Mouse (Mus musculus) G1E (cell line): ENCODE data around the gene Dpy19l3. TPM values are rescaled to one million over a fixed set of nuclear protein-coding genes. Genes with fewer than 3 reads are reported as not detected.

Experiments used
- ATAC-seq: 2 replicates; pipeline ENCODE4 v1.8.0; 2016; ENCODE audit warnings: mild to moderate bottlenecking; ENCODE audit not compliant: insufficient number of reproducible peaks, poor library complexity, low FRiP score, severe bottlenecking; ENCODE audit errors: extremely low read depth
- DNase-seq: peaks from one replicate; pipeline ENCODE4 v3.0.0; 2012; ENCODE audit warnings: low spot score
- H3K27me3 ChIP-seq: 2 replicates; pipeline ENCODE4 v1.6.1; 2012; ENCODE audit warnings: mild to moderate bottlenecking, low read length, inconsistent platforms; ENCODE audit not compliant: insufficient read depth
- H3K36me3 ChIP-seq: replicated peaks from 2 replicates; pipeline ENCODE3; 2012; ENCODE audit warnings: mild to moderate bottlenecking, inconsistent platforms
- H3K4me1 ChIP-seq: 2 replicates; pipeline ENCODE4 v1.6.1; 2012; ENCODE audit warnings: low read depth, low read length, inconsistent platforms, mixed read lengths; ENCODE audit not compliant: insufficient read depth
- H3K4me3 ChIP-seq: 2 replicates; pipeline ENCODE4 v1.5.1; 2012; ENCODE audit warnings: low read depth, mild to moderate bottlenecking, inconsistent platforms, low read length, moderate library complexity, mixed read lengths
- H3K9me3 ChIP-seq: replicated peaks from 2 replicates; pipeline ENCODE4 v1.6.1; 2012; ENCODE audit warnings: inconsistent platforms
- CTCF ChIP-seq: IDR thresholded peaks from 2 replicates; pipeline ENCODE4 v1.5.1; 2012; ENCODE audit warnings: low read depth, low read length, inconsistent platforms, mixed read lengths
- GATA1 ChIP-seq: IDR thresholded peaks from 2 replicates; pipeline ENCODE4 v1.6.1; 2012; ENCODE audit warnings: borderline replicate concordance, low read length, inconsistent platforms, mixed read lengths
- GATA2 ChIP-seq: IDR thresholded peaks from 2 replicates; pipeline ENCODE4 v1.6.1; 2012; ENCODE audit warnings: low read depth, low read length, inconsistent platforms, borderline replicate concordance
- POLR2AphosphoS5 ChIP-seq: IDR thresholded peaks from 2 replicates; pipeline ENCODE4 v1.6.1; 2012; ENCODE audit warnings: low read depth, low read length, inconsistent platforms; ENCODE audit not compliant: insufficient replicate concordance
- TAL1 ChIP-seq: conservative IDR thresholded peaks from 2 replicates; pipeline ENCODE4 v1.6.1; 2012; ENCODE audit warnings: low read depth, low read length, inconsistent platforms, mixed read lengths
- polyA plus RNA-seq: library from polyadenylated mRNA; stranded (reverse); fragments of >175 nt; gene quantifications from 2 replicates; pipeline ENCODE4 v1.2.3, GENCODE M21; 2012
- total RNA-seq, 2 experiments: library from RNA; stranded (forward) in 1 of 2; stranded (reverse) in 1 of 2; fragments of 200-1000 nt in 1 of 2; fragments of >200 nt in 1 of 2; fragmentation: Nextera tagmentation in 1 of 2; gene quantifications; 2 replicates each; pipeline ENCODE4 v1.2.3; 2014 to 2017

Gene Dpy19l3
- total and polyA plus RNA-seq, 3 experiments = 9.8 to 25.1 (median 21.2) TPM

DNA sequence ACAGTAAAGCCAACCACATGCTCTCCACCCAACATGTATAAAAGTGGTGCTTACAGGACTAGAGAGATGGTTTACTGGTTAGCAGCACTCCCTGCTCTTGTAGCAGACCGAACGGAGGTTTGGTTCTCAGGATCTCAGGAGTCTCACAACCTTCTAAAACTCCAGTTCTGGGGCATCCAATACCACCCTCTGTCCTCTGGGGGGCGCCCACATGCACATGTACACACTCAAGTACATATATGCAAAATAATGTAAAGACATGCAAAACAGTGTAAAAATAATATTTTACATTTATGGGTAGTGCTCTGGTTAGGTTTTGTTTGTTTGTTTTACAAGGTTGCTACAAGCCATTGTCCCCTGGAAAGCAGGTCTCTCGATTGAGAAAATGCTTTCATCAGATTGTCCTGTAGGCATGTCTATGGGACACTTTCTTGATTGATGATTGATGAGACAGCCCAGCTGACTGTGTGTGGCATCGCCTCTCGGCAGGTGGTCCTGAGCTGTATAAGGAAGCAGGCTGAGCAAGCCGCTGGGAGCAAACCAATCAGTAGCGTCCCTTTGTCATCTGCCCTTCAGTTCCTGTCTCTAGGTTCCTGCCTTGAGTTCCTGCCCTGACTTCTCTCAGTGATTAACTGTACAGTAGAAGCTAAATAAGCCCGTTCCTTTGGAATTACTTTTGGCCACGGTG lies 102.5 kb downstream of the Dpy19l3 start:
- Histone ChIP-seq H3K9me3 (peaks cover 2% of the 10 kb centered on the region; the same call in 1 of the 2 replicates), H3K4me1 (peaks cover 22% of the 10 kb centered on the region), H3K27me3 (peaks cover 19% of the 10 kb centered on the region), H3K36me3 (no peaks in the 10 kb centered on the region), H3K4me3 (no peak overlapping the region)
- peak; percentile 25; the same call in 1 of the 2 replicates for TF ChIP-seq CTCF
- TF ChIP-seq GATA2 = no peak
- ATAC-seq (no peak), DNase-seq (no peak)

GRCm38 (mm10) chr7:35650716-35651410 lies 103.4 kb downstream of the Dpy19l3 start:
- H3K4me1 ChIP-seq = peaks cover 23% of the 10 kb centered on the region
- TF ChIP-seq GATA1 (no peak), GATA2 (no peak), POLR2AphosphoS5 (no peak), TAL1 (no peak), CTCF (no peak)
- peaks cover under 1% of the 10 kb centered on the region for H3K36me3 ChIP-seq
- H3K27me3 ChIP-seq = peaks cover 14% of the 10 kb centered on the region
- DNase-seq (no peak), ATAC-seq (no peak)
- peaks cover 2% of the 10 kb centered on the region; the same call in 1 of the 2 replicates for H3K9me3 ChIP-seq
- H3K4me3 ChIP-seq = no peak overlapping the region

DNA sequence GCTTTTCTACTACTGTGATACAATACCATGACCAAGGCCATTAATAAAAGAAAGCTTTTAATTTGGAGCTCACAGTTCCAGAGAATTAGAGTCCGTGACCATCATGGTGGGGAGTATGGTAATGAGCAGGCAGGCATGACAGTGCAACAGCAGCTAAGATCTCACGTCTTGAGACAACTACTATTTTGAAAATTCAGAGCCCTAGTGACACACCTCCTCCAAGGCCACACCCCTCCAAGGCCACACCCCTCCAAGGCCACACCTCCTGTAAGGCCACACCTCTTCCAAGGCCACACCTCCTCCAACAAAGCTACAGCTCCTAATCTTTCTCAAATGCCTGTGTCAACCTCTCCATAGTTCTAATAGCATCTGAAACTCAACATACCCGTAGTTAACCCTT lies 105.2 kb downstream of the Dpy19l3 start:
- ATAC-seq (peak; percentile 61), DNase-seq (no peak)
- peaks cover 2% of the 10 kb centered on the region; the same call in 1 of the 2 replicates for H3K9me3 ChIP-seq
- H3K27me3 ChIP-seq = peaks cover 11% of the 10 kb centered on the region
- peaks cover 33% of the 10 kb centered on the region for H3K4me1 ChIP-seq
- peaks cover 19% of the 10 kb centered on the region for H3K36me3 ChIP-seq
- no peak for TF ChIP-seq GATA1
- TF ChIP-seq TAL1 = no peak
- TF ChIP-seq CTCF = no peak
- TF ChIP-seq POLR2AphosphoS5 = no peak
- TF ChIP-seq GATA2 = no peak
- H3K4me3 ChIP-seq = no peak overlapping the region; the same call in 1 of the 2 replicates

DNA sequence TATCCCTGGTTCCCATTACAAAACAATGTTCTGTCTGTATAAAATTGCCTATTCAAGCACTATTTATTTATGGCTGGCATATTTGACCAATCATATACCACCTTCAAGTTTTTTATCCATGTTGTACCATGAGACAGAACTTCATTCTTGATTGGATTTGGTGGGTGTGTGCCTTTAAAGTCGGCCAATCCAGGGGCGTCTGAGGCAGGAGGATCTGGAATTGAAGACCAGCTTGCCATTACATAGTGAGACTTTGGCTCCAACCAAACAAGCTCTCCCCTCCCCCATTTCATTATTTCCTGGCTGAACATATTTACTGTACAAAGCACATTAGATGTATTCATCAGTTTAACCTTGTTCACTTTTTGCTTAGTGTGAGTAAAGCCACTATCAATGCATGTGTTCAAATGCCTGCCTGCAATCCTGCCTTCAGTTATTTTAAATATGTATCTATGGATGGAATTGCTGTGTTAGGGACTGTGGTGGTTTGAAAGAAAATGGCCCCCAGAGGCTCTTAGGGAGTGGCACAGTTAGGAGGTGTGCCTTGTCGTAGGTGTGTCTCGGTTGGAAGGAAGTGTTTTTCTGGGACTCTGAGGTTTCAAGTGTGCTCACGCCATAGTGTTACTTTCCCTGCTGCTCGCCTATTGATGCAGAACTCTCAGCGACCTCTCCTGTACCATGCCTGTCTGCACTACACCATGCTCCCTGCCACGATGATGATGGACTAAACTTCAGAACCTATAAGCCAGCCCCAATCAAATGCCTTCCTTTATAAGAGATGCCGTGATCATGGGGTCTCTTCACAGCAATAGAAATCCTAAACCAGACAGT lies 105.8 kb downstream of the Dpy19l3 start:
- H3K4me1 ChIP-seq = peaks cover 33% of the 10 kb centered on the region
- DNase-seq = no peak
- H3K27me3 ChIP-seq = peaks cover 11% of the 10 kb centered on the region
- H3K4me3 ChIP-seq = no peak overlapping the region; the same call in 1 of the 2 replicates
- ATAC-seq = no peak
- TF ChIP-seq POLR2AphosphoS5 = no peak
- no peak for TF ChIP-seq GATA1
- TF ChIP-seq CTCF = no peak
- TF ChIP-seq TAL1 = no peak
- TF ChIP-seq GATA2 = no peak
- H3K36me3 ChIP-seq = peaks cover 25% of the 10 kb centered on the region
- H3K9me3 ChIP-seq = peaks cover 2% of the 10 kb centered on the region; the same call in 1 of the 2 replicates

DNA sequence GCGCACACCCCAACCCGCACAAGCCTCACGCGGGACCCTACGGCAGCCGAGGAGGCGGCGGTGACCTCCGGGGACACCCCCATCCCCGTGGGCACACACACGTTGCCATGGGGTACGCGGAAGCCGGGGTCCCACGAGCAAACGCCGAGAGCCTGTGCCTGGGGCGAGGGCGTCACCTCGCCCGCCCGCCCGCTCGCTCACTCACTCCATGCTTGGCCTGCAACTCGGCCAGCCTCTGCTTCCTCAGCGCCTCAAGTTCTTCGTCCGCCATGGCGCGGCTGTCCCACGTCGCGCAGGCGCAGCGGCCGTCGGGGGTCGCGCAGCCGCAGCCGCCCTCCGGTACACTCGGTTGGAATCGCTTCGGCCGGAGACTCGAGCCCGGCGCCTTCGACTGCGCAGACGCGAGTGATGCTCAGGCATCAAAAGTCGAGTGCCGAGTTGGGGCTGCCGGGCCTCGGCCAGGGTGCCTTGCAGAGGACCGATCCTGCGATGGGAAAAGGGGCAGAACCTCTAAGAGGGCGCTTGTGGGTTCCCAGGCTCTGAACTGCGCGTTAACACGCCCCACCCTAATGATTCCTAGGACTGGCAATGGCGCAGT lies 107.1 kb downstream of the Dpy19l3 start, which contains the start of gene Pdcd5:
TSS of gene Pdcd5 (minus strand) at position 421 of the 598 bp plus-strand sequence.
- peaks cover 11% of the 10 kb centered on the region for H3K27me3 ChIP-seq
- ATAC-seq = peak; percentile 76
- no peak for TF ChIP-seq GATA2
- no peak for TF ChIP-seq POLR2AphosphoS5
- no peak for TF ChIP-seq CTCF
- no peak for TF ChIP-seq GATA1
- TF ChIP-seq TAL1 = no peak

More for the DNA sequence above, 107.1 kb downstream of the Dpy19l3 start, which contains the start of gene Pdcd5:
- H3K4me3 ChIP-seq = peak within 1 kb of the TSS; percentile 98
- DNase-seq = peak; percentile 85
- peaks cover 33% of the 10 kb centered on the region for H3K4me1 ChIP-seq
- H3K9me3 ChIP-seq = peaks cover 2% of the 10 kb centered on the region; the same call in 1 of the 2 replicates
- H3K36me3 ChIP-seq = peaks cover 37% of the 10 kb centered on the region
